Mouse (Mus musculus) granulocyte monocyte progenitor cell, adult 5-6 weeks (primary cell): ENCODE data around the gene Gli1. TPM values are rescaled to one million over a fixed set of nuclear protein-coding genes. Genes with fewer than 3 reads are reported as not detected.
"Not testable (repeated sequence)": the region's sequence is repeated elsewhere in the genome, so short reads cannot be mapped to it uniquely, and the experiment has no call there.

ENCODE experiments used
- ATAC-seq: replicated peaks from 2 replicates; pipeline ENCODE4 v1.8.0; 2016; ENCODE audit warnings: mild to moderate bottlenecking, moderate TSS enrichment, inconsistent platforms; ENCODE audit not compliant: poor library complexity, severe bottlenecking
- total RNA-seq, 2 experiments: library from RNA; stranded (forward) in 1 of 2; stranded (reverse) in 1 of 2; fragments of 200-712, 200-1000 nt in 1 of 2; fragments of >200 nt in 1 of 2; fragmentation: Nextera tagmentation in 1 of 2; gene quantifications; 2 replicates each; pipeline ENCODE4 v1.2.3; 2014 to 2017

Gli1 gene
- total RNA-seq, 2 experiments from 2014 or later, result not detected

GRCm38 (mm10) chr10:127324495-127324894 is 17.3 kb downstream of the Gli1 start:
- ATAC-seq, result peak; percentile 67

- ATAC-seq, result peak; percentile 77
These were observed 18.5 kb downstream of the Gli1 start for GRCm38 (mm10) chr10:127323131-127323855.

GRCm38 (mm10) chr10:127322669-127323068 is 19.1 kb downstream of the Gli1 start:
- ATAC-seq, result no peak

- no peak for ATAC-seq
These were observed 19.6 kb downstream of the Gli1 start for GRCm38 (mm10) chr10:127322178-127322577.

- ATAC-seq, result no peak
These were observed 20.2 kb downstream of the Gli1 start, which contains the start of gene Arhgap9 for GRCm38 (mm10) chr10:127321621-127322020. TSS of gene Arhgap9 (plus strand) at chr10:127321964.

- ATAC-seq, result no peak
These were observed 21.8 kb downstream of the Gli1 start for GRCm38 (mm10) chr10:127319969-127320368.

- peak; percentile 72 for ATAC-seq
These were observed 23.8 kb downstream of the Gli1 start for GRCm38 (mm10) chr10:127318009-127318408.

- ATAC-seq, result no peak
These were observed 24.5 kb downstream of the Gli1 start for GRCm38 (mm10) chr10:127317277-127317676.

- not testable (repeated sequence) for ATAC-seq
These were observed 26.8 kb downstream of the Gli1 start for GRCm38 (mm10) chr10:127314950-127315349.

- ATAC-seq, result not testable (repeated sequence)
These were observed 28.3 kb downstream of the Gli1 start for GRCm38 (mm10) chr10:127313516-127313915.

- ATAC-seq, result peak; percentile 28
These were observed 28.9 kb downstream of the Gli1 start for GRCm38 (mm10) chr10:127312858-127313257.

GRCm38 (mm10) chr10:127312356-127312676 is 29.5 kb downstream of the Gli1 start:
- ATAC-seq, result peak; percentile 60

GRCm38 (mm10) chr10:127311476-127312355 is 30.1 kb downstream of the Gli1 start, which contains the start of gene Mars:
TSS of gene Mars (minus strand) at chr10:127311786.
- peak; percentile 78 for ATAC-seq

- peak; percentile 67 for ATAC-seq
These were observed 31.0 kb downstream of the Gli1 start for GRCm38 (mm10) chr10:127310523-127311475.

GRCm38 (mm10) chr10:127309167-127309566 is 32.6 kb downstream of the Gli1 start:
- not testable (repeated sequence) for ATAC-seq

GRCm38 (mm10) chr10:127303136-127303535 is 38.6 kb downstream of the Gli1 start:
- no peak for ATAC-seq

- no peak for ATAC-seq
These were observed 41.4 kb downstream of the Gli1 start for GRCm38 (mm10) chr10:127300361-127300760.

GRCm38 (mm10) chr10:127297015-127297871 is 44.5 kb downstream of the Gli1 start:
- no peak for ATAC-seq
